In genomic region chrX:164787293-164787692, GRCm38 (mm10) we compare ENCODE assay signal across 10 mouse cellular contexts.
DNase-seq lines count a peak whose midpoint lies in the region; ATAC-seq and TF ChIP-seq lines count a peak whose summit lies in the region.
"Had no signal": no experiment of that assay in that cellular context is flagged by ENCODE, and none has a peak within 500 bp of the region (broad histone marks: within the 10 kb centered on the region; RNA-seq: fewer than 3 reads in every experiment).

No protein-coding gene starts in this region.

- H3K4me3 ChIP-seq in liver, adult 2 months (ENCODE audit: insufficient read depth, low read depth, low read length): no peak overlapping the region
- no peak overlapping the region for H3K4me3 ChIP-seq in liver, embryonic 12.5 days
- H3K4me3 ChIP-seq in cortical plate, adult 2 months (ENCODE audit: insufficient read depth, low read length): no peak overlapping the region
- H3K4me3 ChIP-seq in midbrain, embryonic 11.5 days (ENCODE audit: low read depth, low read length): no peak overlapping the region
- H3K4me3 ChIP-seq: embryonic facial prominence, embryonic 15.5 days had no signal

- peak; percentile 5 to 43 for DNase-seq in adrenal gland, adult (ENCODE audit: inconsistent age in 2 of 2, low spot score in 1 of 2)
- DNase-seq in adrenal gland, postnatal 25 days: no peak
- peak; percentile 0 for DNase-seq in liver, adult 2 months (ENCODE audit: extremely low read depth, low read depth, low spot score)
- DNase-seq in right cerebral cortex, adult 2 months (ENCODE audit: low spot score in 2 of 2): no peak
- no peak for DNase-seq in midbrain, embryonic 11.5 days (ENCODE audit: low spot score, missing footprints)
- DNase-seq: thymus, postnatal 14 days had no signal

- no peak for ATAC-seq in liver, embryonic 12.5 days
- peak; percentile 85 for ATAC-seq in megakaryocyte progenitor cell, adult 5-6 weeks (replicated peaks; ENCODE audit: poor library complexity)
- no peak for ATAC-seq in midbrain, embryonic 11.5 days (ENCODE audit: low FRiP score)

- H3K4me2 ChIP-seq in liver, embryonic 12.5 days: no peak overlapping the region
- no peak overlapping the region for H3K4me2 ChIP-seq in midbrain, embryonic 11.5 days
- H3K4me2 ChIP-seq: embryonic facial prominence, embryonic 15.5 days had no signal

- H3K9me3 ChIP-seq in liver, embryonic 12.5 days (replicated peaks): no peaks in the 10 kb centered on the region
- H3K9me3 ChIP-seq in midbrain, embryonic 11.5 days (ENCODE audit: control insufficient read depth, low read length): no peaks in the 10 kb centered on the region
- H3K9me3 ChIP-seq: embryonic facial prominence, embryonic 15.5 days had no signal

- H3K36me3 ChIP-seq in liver, adult 2 months (ENCODE audit: control insufficient read depth, insufficient read depth, low read length): no peaks in the 10 kb centered on the region
- H3K36me3 ChIP-seq in liver, embryonic 12.5 days: no peaks in the 10 kb centered on the region
- no peaks in the 10 kb centered on the region for H3K36me3 ChIP-seq in midbrain, embryonic 11.5 days (ENCODE audit: control insufficient read depth, insufficient read depth, low read length)
- H3K36me3 ChIP-seq: embryonic facial prominence, embryonic 15.5 days had no signal

- no peak overlapping the region for H3K9ac ChIP-seq in liver, adult 2 months (ENCODE audit: low read depth, low read length)
- H3K9ac ChIP-seq in liver, embryonic 12.5 days: no peak overlapping the region
- H3K9ac ChIP-seq in midbrain, embryonic 11.5 days (ENCODE audit: low read length): no peak overlapping the region
- H3K9ac ChIP-seq: embryonic facial prominence, embryonic 15.5 days had no signal

- no peaks in the 10 kb centered on the region for H3K4me1 ChIP-seq in liver, adult 2 months (ENCODE audit: control insufficient read depth, insufficient read depth, low read length)
- no peaks in the 10 kb centered on the region for H3K4me1 ChIP-seq in liver, embryonic 12.5 days
- H3K4me1 ChIP-seq in cortical plate, adult 2 months (ENCODE audit: control insufficient read depth, insufficient read depth, low read length): no peaks in the 10 kb centered on the region
- no peaks in the 10 kb centered on the region for H3K4me1 ChIP-seq in midbrain, embryonic 11.5 days (ENCODE audit: control insufficient read depth, insufficient read depth, low read length)
- H3K4me1 ChIP-seq: embryonic facial prominence, embryonic 15.5 days had no signal

- no peaks in the 10 kb centered on the region for H3K79me2 ChIP-seq in liver, adult 2 months (ENCODE audit: control insufficient read depth, insufficient read depth, low read length)

- H3K27ac ChIP-seq in liver, adult 2 months (replicated peaks; ENCODE audit: insufficient read depth, low read depth, low read length): no peak overlapping the region
- H3K27ac ChIP-seq in liver, embryonic 12.5 days: no peak overlapping the region
- H3K27ac ChIP-seq in cortical plate, adult 2 months (ENCODE audit: insufficient read depth, low read length): no peak overlapping the region
- no peak overlapping the region for H3K27ac ChIP-seq in midbrain, embryonic 11.5 days (ENCODE audit: low read depth, low read length)
- H3K27ac ChIP-seq: embryonic facial prominence, embryonic 15.5 days had no signal

- H3K27me3 ChIP-seq in liver, adult 2 months (ENCODE audit: control insufficient read depth, insufficient read depth, low read length): no peaks in the 10 kb centered on the region
- H3K27me3 ChIP-seq in liver, embryonic 12.5 days (replicated peaks): no peaks in the 10 kb centered on the region
- H3K27me3 ChIP-seq in midbrain, embryonic 11.5 days (ENCODE audit: control insufficient read depth, insufficient read depth, low read length): no peaks in the 10 kb centered on the region; the same call in 1 of the 2 replicates
- H3K27me3 ChIP-seq: embryonic facial prominence, embryonic 15.5 days had no signal

- peak; percentile 25; the same call in 1 of the 2 replicates for TF ChIP-seq CTCF in liver, adult 2 months (IDR thresholded peaks at IDR 0.05; ENCODE audit: low read depth, low read length)
- peak; percentile 24; the same call in 1 of the 2 replicates for TF ChIP-seq CTCF in cortical plate, adult 2 months (IDR thresholded peaks at IDR 0.05; ENCODE audit: extremely low read depth, insufficient read depth, low read length)

- 51% methylated on average over 3 of the region's 3 CpGs for WGBS in liver, adult 2 months
- 31% methylated on average over 3 of the region's 3 CpGs for WGBS in liver, embryonic 12.5 days (ENCODE audit: insufficient replicate concordance)
- WGBS in midbrain, embryonic 11.5 days: 46% methylated on average over 3 of the region's 3 CpGs

- no peak for TF ChIP-seq POLR2A in liver, adult 2 months (IDR thresholded peaks at IDR 0.05; ENCODE audit: extremely low read depth, insufficient read depth, low read length)
- TF ChIP-seq POLR2A in cortical plate, adult 2 months (IDR thresholded peaks at IDR 0.05; ENCODE audit: extremely low read depth, insufficient read depth, low read length): no peak

Comparison
In these comparisons a context has a peak if more than half of its experiments do, and no peak if none do; other contexts are left out.
1. DNase-seq: peak in adrenal gland, adult (2 of 2) and liver, adult 2 months (single experiment); none in adrenal gland, postnatal 25 days (single experiment), right cerebral cortex, adult 2 months (0 of 2) and midbrain, embryonic 11.5 days (single experiment).